ENCODE assay signal across 9 mouse cellular contexts in genomic region chr8:70268799-70269565, GRCm38 (mm10). TPM values are rescaled to one million over a fixed set of nuclear protein-coding genes. Genes with fewer than 3 reads are reported as not detected.
A peak's percentile ranks its signal among the peaks of the same experiment; 100 is the strongest.
DNase-seq lines count a peak whose midpoint lies in the region; ATAC-seq and TF ChIP-seq lines count a peak whose summit lies in the region.
"Had no signal": no experiment of that assay in that cellular context is flagged by ENCODE, and none has a peak within 500 bp of the region (broad histone marks: within the 10 kb centered on the region; RNA-seq: fewer than 3 reads in every experiment).

No protein-coding gene starts in this region.

- H3K9ac ChIP-seq in liver, embryonic 11.5 days (ENCODE audit: low read depth, low read length) = no peak overlapping the region
- H3K9ac ChIP-seq in liver, postnatal 0 days (replicated peaks) = no peak overlapping the region

- no peak overlapping the region for H3K4me2 ChIP-seq in liver, embryonic 11.5 days
- no peak overlapping the region for H3K4me2 ChIP-seq in liver, postnatal 0 days (ENCODE audit: low read depth, low read length)

- no peak overlapping the region for H3K4me3 ChIP-seq in liver, embryonic 11.5 days (ENCODE audit: low read depth, low read length)
- H3K4me3 ChIP-seq in liver, postnatal 0 days (ENCODE audit: low read depth, low read length) = no peak overlapping the region
- no peak overlapping the region for H3K4me3 ChIP-seq in small intestine, adult 2 months (ENCODE audit: low read depth, low read length)

- TF ChIP-seq POLR2A in small intestine, adult 2 months (IDR thresholded peaks at IDR 0.05; ENCODE audit: low read depth, low read length) = no peak

- TF ChIP-seq CTCF in liver, postnatal 0 days (IDR thresholded peaks at IDR 0.05; ENCODE audit: low read depth) = peak; percentile 63
- peak; percentile 28; the same call in 1 of the 2 replicates for TF ChIP-seq CTCF in small intestine, adult 2 months (IDR thresholded peaks at IDR 0.05; ENCODE audit: extremely low read depth, insufficient read length, insufficient replicate concordance, low read depth, low read length)

- no peaks in the 10 kb centered on the region for H3K27me3 ChIP-seq in liver, embryonic 11.5 days (replicated peaks; ENCODE audit: control insufficient read depth, insufficient read depth, low read length)
- H3K27me3 ChIP-seq in liver, postnatal 0 days (ENCODE audit: insufficient read depth, low read length) = no peaks in the 10 kb centered on the region
- H3K27me3 ChIP-seq in small intestine, adult 2 months (ENCODE audit: control insufficient read depth, insufficient read depth, low read length) = no peaks in the 10 kb centered on the region

- no peaks in the 10 kb centered on the region for H3K9me3 ChIP-seq in liver, embryonic 11.5 days (ENCODE audit: control insufficient read depth, low read length)
- H3K9me3 ChIP-seq in liver, postnatal 0 days (ENCODE audit: low read length) = no peaks in the 10 kb centered on the region
- H3K9me3 ChIP-seq: G1E had no signal

- ATAC-seq in liver, embryonic 11.5 days (replicated peaks; ENCODE audit: low FRiP score) = no peak
- ATAC-seq in liver, postnatal 0 days = no peak

- peaks cover 32% of the 10 kb centered on the region for H3K4me1 ChIP-seq in liver, embryonic 11.5 days (replicated peaks; ENCODE audit: control insufficient read depth, insufficient read depth, low read length)
- peaks cover 24% of the 10 kb centered on the region for H3K4me1 ChIP-seq in liver, postnatal 0 days (ENCODE audit: insufficient read depth)
- H3K4me1 ChIP-seq in small intestine, adult 2 months (ENCODE audit: control insufficient read depth, insufficient read depth, insufficient read length, low read length) = peaks cover 6% of the 10 kb centered on the region; the same call in 1 of the 2 replicates

- intact Hi-C loops in gastrocnemius, postnatal 36 days (cut with DNase I) = no loop called here

- TF ChIP-seq EP300 in liver, postnatal 0 days (IDR thresholded peaks at IDR 0.05; ENCODE audit: low read depth) = no peak

- H3K27ac ChIP-seq in liver, embryonic 11.5 days (ENCODE audit: low read depth, low read length) = no peak overlapping the region
- H3K27ac ChIP-seq in liver, postnatal 0 days (ENCODE audit: low read depth) = no peak overlapping the region
- H3K27ac ChIP-seq in small intestine, adult 2 months (ENCODE audit: insufficient read depth, low read depth, low read length) = no peak overlapping the region

- 41% methylated on average over 11 of the region's 11 CpGs for WGBS in liver, embryonic 11.5 days
- WGBS in liver, postnatal 0 days (ENCODE audit: insufficient replicate concordance) = 25% methylated on average over 11 of the region's 11 CpGs
- WGBS in small intestine, adult 2 months = 42% methylated on average over 11 of the region's 11 CpGs

- DNase-seq in cerebellum, postnatal 10 days = peak; percentile 52 to 57
- no peak for DNase-seq in cerebellum, adult 11 months
- peak; percentile 40 for DNase-seq in liver
- DNase-seq in liver, embryonic 11.5 days (ENCODE audit: low spot score) = no peak
- peak; percentile 42 to 53 for DNase-seq in frontal cortex, postnatal 36 days (ENCODE audit: low spot score in 2 of 2)
- DNase-seq in liver, postnatal 0 days = peak; percentile 43
- no peak for DNase-seq in gastrocnemius, postnatal 36 days

- peaks cover 7% of the 10 kb centered on the region; the same call in 1 of the 2 replicates for H3K36me3 ChIP-seq in liver, embryonic 11.5 days (ENCODE audit: control insufficient read depth, insufficient read depth, low read length)
- peaks cover 6% of the 10 kb centered on the region for H3K36me3 ChIP-seq in liver, postnatal 0 days (replicated peaks; ENCODE audit: insufficient read depth, low read length)
- H3K36me3 ChIP-seq in small intestine, adult 2 months (ENCODE audit: control insufficient read depth, insufficient read depth, low read length) = 0 out of 2 replicates have a peak, but pooled peaks cover under 1% of the 10 kb centered on the region

RNA-seq across cellular contexts. Expression of gene Homer3, which starts 13.6 kb away (rescaled TPM):
- 33.9 and 37.9 TPM in 2 replicates for polyA plus RNA-seq in liver, embryonic 11.5 days (2014; fragmentation: Nextera tagmentation; extraction: Ambion mirVana)
- 4.3 and 5.6 TPM in 2 replicates for polyA plus RNA-seq in liver, postnatal 0 days (2015; fragmentation: Nextera tagmentation; extraction: Ambion mirVana)
- 4.8 and 9.4 TPM in 2 replicates for polyA plus RNA-seq in small intestine, adult 2 months (2012; rRNA removed)
- total RNA-seq in gastrocnemius, postnatal 36 days (2021) = 1 to 10 TPM; 3.0 to 4.7 TPM

RNA-seq across cellular contexts. Expression of gene Ddx49, which starts 33.3 kb away (rescaled TPM):
- polyA plus RNA-seq in liver, embryonic 11.5 days (2014; fragmentation: Nextera tagmentation; extraction: Ambion mirVana) = 56.5 and 59.1 TPM in 2 replicates
- polyA plus RNA-seq in liver, postnatal 0 days (2015; fragmentation: Nextera tagmentation; extraction: Ambion mirVana) = 15.2 and 16.3 TPM in 2 replicates
- 31.7 and 49.4 TPM in 2 replicates for polyA plus RNA-seq in small intestine, adult 2 months (2012; rRNA removed)
- 10 to 100 TPM; 28.8 to 33.0 TPM for total RNA-seq in gastrocnemius, postnatal 36 days (2021)

RNA-seq across cellular contexts. Expression of gene Cope, which starts 33.3 kb away (rescaled TPM):
- polyA plus RNA-seq in liver, embryonic 11.5 days (2014; fragmentation: Nextera tagmentation; extraction: Ambion mirVana) = 281 and 298 TPM in 2 replicates
- polyA plus RNA-seq in liver, postnatal 0 days (2015; fragmentation: Nextera tagmentation; extraction: Ambion mirVana) = 162 and 171 TPM in 2 replicates
- polyA plus RNA-seq in small intestine, adult 2 months (2012; rRNA removed) = 466 and 753 TPM in 2 replicates
- 100 to 1,000 TPM; 115 TPM for total RNA-seq in gastrocnemius, postnatal 36 days (2021)

RNA-seq across cellular contexts. Expression of gene Armc6, which starts 34.7 kb away (rescaled TPM):
- polyA plus RNA-seq in liver, embryonic 11.5 days (2014; fragmentation: Nextera tagmentation; extraction: Ambion mirVana) = 34.8 and 35.0 TPM in 2 replicates
- 5.3 and 6.3 TPM in 2 replicates for polyA plus RNA-seq in liver, postnatal 0 days (2015; fragmentation: Nextera tagmentation; extraction: Ambion mirVana)
- polyA plus RNA-seq in small intestine, adult 2 months (2012; rRNA removed) = 11.6 and 17.9 TPM in 2 replicates
- 1 to 10 TPM; 6.8 to 7.3 TPM for total RNA-seq in gastrocnemius, postnatal 36 days (2021)

RNA-seq across cellular contexts. Expression of gene Sugp2, which starts 35.0 kb away (rescaled TPM):
- polyA plus RNA-seq in liver, embryonic 11.5 days (2014; fragmentation: Nextera tagmentation; extraction: Ambion mirVana) = 33.0 and 40.8 TPM in 2 replicates
- polyA plus RNA-seq in liver, postnatal 0 days (2015; fragmentation: Nextera tagmentation; extraction: Ambion mirVana) = 7.3 and 8.3 TPM in 2 replicates
- polyA plus RNA-seq in small intestine, adult 2 months (2012; rRNA removed) = 8.5 and 23.4 TPM in 2 replicates
- 10 to 100 TPM; 34.8 to 46.2 TPM for total RNA-seq in gastrocnemius, postnatal 36 days (2021)

Comparison
In these comparisons a context has a peak if more than half of its experiments do, and no peak if none do; other contexts are left out.
1. DNase-seq: peak in cerebellum, postnatal 10 days (2 of 2), liver (single experiment), frontal cortex, postnatal 36 days (2 of 2) and liver, postnatal 0 days (single experiment); none in cerebellum, adult 11 months (single experiment), liver, embryonic 11.5 days (single experiment) and gastrocnemius, postnatal 36 days (0 of 2).